Mouse (Mus musculus): ENCODE data around the gene Klrb1. TPM values are rescaled to one million over a fixed set of nuclear protein-coding genes. Genes with fewer than 3 reads are reported as not detected.

Klrb1 gene
- not detected for total RNA-seq (2023)

DNA sequence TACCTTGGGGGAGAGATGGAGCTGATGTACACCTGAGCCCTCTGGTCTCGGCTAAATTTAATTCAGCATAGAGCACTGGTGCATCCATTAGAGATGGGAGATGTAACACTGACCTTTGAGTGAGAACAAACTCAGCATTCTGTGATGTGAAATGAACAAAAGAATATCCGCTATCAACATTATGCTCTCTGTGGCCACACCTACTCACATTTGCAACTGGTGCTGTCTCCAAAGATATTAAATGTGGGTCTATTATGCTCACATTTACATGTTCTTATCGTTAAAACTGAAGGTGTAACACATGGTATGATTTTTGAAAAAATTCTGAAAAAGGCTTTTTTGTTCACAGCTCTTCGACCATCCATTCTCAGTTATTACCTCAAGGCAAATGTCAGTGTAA lies at the start of gene Klrb1:
Klrb1 (minus strand) TSS at position 101 of the 400 bp plus-strand sequence.

DNA sequence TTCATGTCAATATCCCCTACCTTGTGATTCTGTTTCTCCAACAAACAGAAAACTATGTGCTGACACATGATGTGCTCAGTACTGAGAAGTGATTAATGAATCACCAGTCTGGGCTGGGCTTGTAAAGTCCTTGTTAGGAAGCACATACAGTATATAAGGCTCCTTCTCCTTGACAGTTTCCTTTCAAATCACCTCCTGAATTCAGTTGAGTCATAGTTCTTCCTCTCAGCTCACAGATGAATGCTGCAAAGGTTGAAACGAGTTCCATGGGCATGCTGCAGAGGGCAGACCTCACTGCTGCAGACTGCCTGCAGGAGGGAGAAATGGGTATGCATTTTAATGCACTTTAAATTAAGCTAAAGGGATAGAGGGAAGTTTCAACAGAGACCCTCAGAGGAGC lies 60.7 kb downstream of the Klrb1 start, which contains the start of gene Clec2h:
Clec2h (plus strand) TSS at position 180 of the 400 bp plus-strand sequence.

Other genes with a start within 250 kb of the Klrb1 start
- gene Pzp, start 196.3 kb downstream of the Klrb1 start, total RNA-seq (2023): not detected
- gene A2ml1, start 141.5 kb downstream of the Klrb1 start, total RNA-seq (2023): not detected
- gene Klrb1a, start 99.5 kb downstream of the Klrb1 start, total RNA-seq (2023): 0.91 TPM
- 5.7 TPM for gene Clec2h, start 60.7 kb downstream of the Klrb1 start, total RNA-seq (2023)
- gene Klrb1c, start 66.2 kb upstream of the Klrb1 start, total RNA-seq (2023): 3.5 TPM
- not detected for gene Gm44511, start 103.3 kb upstream of the Klrb1 start, total RNA-seq (2023)
- gene Klrb1b, start 103.3 kb upstream of the Klrb1 start, total RNA-seq (2023): 2.1 TPM
- 37.1 TPM for gene Clec2i, start 164.5 kb upstream of the Klrb1 start, total RNA-seq (2023)
- 6.6 TPM for gene BC035044, start 168.1 kb upstream of the Klrb1 start, total RNA-seq (2023)
- 6.1 TPM for gene Clec2g, start 211.3 kb upstream of the Klrb1 start, total RNA-seq (2023)